Mouse (Mus musculus): Measurements from ENCODE around the gene Nsf.

DNA sequence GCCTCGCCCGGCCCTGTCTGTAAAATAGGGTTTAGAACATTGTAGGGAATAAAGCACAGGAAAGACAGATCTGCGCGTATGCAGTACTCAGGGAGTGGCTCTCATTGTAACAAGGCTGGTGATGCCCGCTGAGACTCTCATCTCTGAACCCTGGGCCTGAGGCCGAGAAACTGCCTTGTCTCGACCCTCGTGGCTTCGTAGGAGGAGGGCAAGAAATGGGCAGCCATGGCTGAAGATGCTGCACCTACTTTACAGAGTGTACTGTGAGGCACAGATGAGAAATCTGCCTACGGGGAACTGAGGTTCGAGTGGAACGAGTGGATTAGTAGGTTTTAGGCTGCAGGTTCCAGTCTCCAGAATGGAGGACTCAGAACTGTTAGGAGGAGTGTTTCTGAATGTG, 143.2 kb downstream of the Nsf start:
- TF ChIP-seq POLR2A (IDR thresholded peaks at IDR 0.05; ENCODE audit: extremely low read depth, insufficient read depth, low read length) (no peak), CTCF (IDR thresholded peaks at IDR 0.05; ENCODE audit: low read depth, low read length) (no peak)
